Mouse (Mus musculus): Measurements from ENCODE around the gene Acsl5.
A peak's percentile ranks its signal among the peaks of the same experiment; 100 is the strongest.

The Acsl5 gene

DNA sequence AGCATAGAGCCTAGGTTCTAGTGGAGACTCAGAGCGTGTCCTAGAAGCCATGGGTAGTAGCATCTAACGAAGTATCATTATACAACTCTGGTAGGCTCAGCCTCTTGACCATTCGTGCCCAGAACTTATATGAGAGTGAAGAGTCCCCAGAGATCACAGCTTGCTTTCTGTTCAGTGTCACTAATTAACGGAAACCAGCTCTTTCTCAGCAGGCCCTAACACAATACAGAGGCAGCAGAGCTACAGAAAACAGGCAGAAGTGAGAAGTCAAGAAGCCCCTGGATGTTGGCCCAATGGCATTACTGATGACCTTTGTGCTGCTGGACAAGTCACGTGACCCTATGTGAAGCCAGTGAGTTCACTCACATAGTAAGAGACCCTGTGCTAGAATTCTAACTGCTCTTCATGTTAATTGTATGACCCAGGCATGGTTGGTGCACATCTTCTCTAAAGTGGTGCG is 10.5 kb upstream of the Acsl5 start, which contains the start of gene Gucy2g:
TSS of gene Gucy2g (minus strand) at position 51 of the 460 bp plus-strand sequence.
- no peak for DNase-seq

DNA sequence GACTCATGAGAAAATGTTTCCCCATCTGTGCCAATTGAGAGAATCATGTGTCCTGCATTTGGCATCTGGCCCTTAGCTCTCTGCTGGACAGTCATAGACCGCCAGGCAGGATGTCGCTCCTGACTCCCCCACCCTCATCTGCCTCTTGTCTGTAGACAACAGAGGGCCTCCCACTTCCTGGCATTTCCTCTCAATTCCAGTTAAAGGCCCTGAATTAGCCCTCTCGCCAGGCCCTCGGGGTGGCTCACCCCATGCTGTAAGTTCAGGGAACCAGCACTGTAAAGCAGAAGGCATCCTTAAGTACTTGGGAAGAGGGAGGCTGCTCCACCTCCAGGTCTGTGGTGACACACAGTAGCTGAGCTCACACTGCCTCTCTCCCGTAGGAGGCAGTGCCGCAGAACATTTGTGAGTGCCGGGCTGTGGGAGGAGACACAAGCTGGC is 6.9 kb upstream of the Acsl5 start:
- peak; percentile 70 to 76 for DNase-seq

- DNase-seq, result no peak
Observed at GRCm38 (mm10) chr19:55247563-55247962, 4.2 kb upstream of the Acsl5 start.

- DNase-seq, result no peak
Observed at GRCm38 (mm10) chr19:55247991-55248520, 3.7 kb upstream of the Acsl5 start.

GRCm38 (mm10) chr19:55250451-55250850 is 1.3 kb upstream of the Acsl5 start:
- peak in 1 of 2 experiments; percentile 28 for DNase-seq

- DNase-seq, result no peak
Observed at GRCm38 (mm10) chr19:55253239-55253569, 1.5 kb downstream of the Acsl5 start.

DNA sequence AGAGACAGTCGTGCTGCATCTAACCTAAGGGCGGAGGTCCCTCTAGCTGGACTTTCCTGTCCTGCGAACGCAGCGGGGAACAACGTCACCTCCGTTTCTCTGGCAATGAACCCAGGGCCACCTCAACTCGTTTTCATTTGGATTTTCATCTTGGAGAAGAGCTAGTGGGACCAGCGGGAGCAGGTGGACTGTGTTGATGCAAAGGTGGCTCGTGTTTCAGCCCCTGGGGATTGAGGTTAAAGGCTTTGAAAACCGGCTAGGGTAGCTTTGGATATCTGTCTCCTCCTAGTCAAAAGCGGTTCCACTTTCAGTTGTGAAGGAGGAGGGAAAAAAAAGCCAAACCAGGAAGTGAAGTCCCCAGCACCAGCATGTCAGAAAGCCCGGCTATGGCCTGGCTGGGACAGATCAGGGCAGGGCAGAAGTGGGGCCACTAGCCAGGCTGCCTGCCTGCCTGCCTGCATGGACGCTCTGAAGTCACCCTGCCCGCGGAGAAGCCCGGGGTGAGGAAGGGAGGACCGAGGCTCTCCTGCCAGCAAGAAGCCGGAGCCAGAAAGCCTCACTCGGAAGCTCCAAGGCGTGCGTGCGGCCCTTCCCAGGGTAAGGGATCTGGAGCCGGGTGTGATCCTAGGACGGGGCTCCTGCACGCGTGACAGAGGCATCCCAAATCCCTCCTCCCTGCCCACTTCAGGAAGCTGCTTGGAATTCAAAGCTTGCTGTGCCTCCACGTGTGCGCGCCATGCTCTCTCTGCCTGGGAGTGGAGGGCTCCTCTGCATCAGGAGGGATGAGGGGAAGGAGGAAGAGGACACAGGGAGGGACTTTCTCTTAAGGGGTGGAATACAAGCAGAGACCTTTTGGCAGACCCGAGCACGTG is 2.1 kb downstream of the Acsl5 start:
- peak; percentile 72 to 78 for DNase-seq

- DNase-seq, result no peak
Observed at GRCm38 (mm10) chr19:55254513-55255016, 2.8 kb downstream of the Acsl5 start.

DNA sequence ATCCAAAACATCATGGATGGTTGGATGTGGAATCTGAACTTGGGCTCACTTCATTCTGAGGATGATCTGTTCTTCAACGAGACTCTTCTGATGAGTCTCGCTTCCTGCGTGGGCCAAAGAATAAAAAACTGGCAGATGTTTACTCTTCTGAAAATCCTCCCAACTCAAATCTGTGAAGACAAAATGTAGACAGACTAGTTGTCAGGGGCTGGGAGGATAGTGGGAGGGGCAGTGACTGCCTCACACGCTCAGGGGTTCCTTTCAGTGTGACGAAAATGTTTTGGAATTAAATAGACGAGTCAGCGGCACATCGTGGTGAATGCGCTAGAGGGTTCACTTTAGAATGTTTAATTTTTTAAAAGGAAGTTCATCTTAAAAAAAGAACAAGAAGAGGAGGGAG is 4.4 kb downstream of the Acsl5 start:
- DNase-seq, result no peak

- peak; percentile 72 to 86 for DNase-seq
Observed at GRCm38 (mm10) chr19:55257656-55258375, 6.1 kb downstream of the Acsl5 start.

- no peak for DNase-seq
Observed at GRCm38 (mm10) chr19:55258514-55258913, 6.8 kb downstream of the Acsl5 start.

DNA sequence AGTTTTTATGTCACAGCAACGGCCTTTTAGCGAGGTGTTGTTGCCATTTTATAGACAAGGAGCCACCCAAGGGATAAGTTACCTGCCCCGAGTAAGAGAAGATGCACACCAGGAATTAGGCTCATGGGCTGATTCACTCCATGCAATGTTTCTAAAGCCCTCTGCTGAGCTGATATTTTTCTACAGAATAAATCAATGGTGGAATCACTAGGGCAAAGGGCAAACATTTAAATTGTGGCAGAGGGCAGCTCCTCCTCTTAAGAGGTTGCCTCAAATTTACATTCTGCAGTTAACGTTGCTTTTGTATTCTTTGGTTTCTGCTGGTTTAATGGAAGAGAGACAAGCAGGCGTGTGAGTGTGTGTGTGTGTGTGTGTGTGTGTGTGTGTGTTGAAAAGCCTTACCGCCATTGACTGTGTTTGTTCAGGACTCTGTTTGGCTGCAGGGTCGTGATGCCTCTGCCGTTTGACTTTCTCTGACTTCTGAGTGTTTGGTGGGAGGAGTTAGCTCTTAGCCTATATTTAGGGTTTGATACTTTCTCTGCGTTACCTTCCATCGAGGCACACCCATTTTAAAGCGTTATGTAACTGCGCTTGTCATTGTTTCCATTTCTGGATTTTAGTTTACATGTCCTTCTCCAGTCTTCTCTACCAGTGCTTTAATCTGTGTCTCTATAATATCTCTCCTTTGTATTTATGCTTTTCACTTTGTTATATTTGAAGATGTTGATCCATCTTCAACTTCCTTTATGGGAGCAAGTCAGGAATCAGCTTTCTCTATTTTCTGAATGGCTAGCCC is 8.8 kb downstream of the Acsl5 start:
- DNase-seq, result no peak

GRCm38 (mm10) chr19:55265269-55265668 is 13.5 kb downstream of the Acsl5 start:
- DNase-seq, result no peak

DNA sequence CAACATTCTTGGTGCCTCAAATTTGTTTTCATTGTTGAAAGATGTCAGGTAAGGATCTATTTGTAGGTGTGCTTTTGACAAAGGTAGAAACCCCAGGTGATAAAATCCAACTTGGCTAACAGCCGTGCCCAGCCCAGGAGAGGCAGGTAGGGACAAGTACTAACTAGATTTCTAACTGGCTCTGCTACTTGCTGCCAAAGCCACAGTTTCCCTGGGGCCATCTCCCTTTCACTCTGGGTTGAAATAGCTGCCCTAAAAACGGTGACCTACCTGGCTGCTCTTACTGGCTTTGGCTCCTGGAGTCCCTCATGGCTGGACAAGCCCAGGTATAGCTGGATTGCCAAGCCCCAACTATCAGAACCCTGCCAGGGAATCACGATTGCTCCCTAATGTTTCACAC is 15.0 kb downstream of the Acsl5 start:
- DNase-seq, result no peak

DNA sequence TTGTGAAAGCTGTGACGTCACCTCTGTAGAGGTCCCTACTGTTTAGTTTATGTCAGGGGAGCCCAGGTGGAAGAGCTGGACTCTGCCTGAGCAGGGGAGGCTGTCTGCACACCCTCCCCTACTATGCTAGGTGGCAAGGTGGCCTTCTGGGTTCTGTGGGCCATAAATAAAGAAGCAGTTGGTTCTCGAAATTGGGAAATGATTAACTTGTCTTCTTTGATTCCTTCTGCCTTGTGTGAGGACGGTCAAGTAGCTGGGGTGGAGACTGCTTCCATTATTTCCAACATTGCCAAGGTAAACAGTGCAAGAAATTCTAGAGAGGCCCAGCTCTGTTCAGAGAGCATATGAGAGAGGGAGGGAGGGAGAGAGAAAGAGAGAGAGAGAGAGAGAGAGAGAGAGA is 16.4 kb downstream of the Acsl5 start:
- DNase-seq, result peak in 1 of 2 experiments; percentile 52

- DNase-seq, result peak in 1 of 2 experiments; percentile 27
Observed at GRCm38 (mm10) chr19:55269051-55269450, 17.3 kb downstream of the Acsl5 start.

- peak; percentile 54 to 66 for DNase-seq
Observed at GRCm38 (mm10) chr19:55271448-55271847, 19.7 kb downstream of the Acsl5 start.

- DNase-seq, result no peak
Observed at GRCm38 (mm10) chr19:55273340-55273739, 21.6 kb downstream of the Acsl5 start.

GRCm38 (mm10) chr19:55276100-55276499 is 24.4 kb downstream of the Acsl5 start:
- DNase-seq, result no peak

DNA sequence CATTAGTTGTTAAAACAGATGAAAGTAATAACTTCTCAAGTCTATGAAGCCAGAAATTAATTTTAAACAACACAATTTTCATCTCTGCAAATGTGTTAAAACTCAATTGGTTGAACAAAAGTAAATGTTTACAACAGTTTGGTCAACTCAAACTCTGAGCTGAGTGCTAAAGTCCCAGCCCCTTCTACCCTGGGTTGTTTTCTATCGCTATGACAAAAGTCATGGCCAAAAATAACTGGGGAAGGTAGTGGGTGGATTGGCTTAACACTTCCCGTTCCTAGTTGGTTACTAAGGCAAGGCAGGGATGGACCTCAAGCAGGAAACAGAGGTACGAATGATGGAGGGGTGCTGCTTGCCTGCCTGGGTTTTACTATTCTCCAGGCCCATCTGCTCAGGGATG is 25.0 kb downstream of the Acsl5 start:
- DNase-seq, result no peak

DNA sequence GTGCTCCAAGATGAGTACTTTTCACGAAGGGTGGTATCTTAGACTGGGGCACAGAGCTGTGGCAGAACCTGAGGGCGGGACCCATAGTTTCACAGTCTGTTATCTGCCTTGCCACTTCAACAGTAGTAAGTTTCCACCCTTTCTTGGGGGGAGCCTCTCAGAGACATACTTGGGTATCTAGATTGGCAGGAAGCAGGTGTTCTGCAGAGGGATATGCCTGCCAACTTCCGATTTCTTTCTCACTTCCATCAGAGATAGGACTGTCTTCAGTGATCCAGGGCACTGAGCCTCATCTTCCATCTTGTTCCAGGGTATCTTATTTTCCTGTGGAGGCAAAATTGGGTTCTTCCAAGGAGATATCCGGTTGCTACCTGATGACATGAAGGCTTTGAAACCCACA is 32.4 kb downstream of the Acsl5 start:
- no peak for DNase-seq

- no peak for DNase-seq
Observed at GRCm38 (mm10) chr19:55286034-55286433, 34.3 kb downstream of the Acsl5 start.

- no peak for DNase-seq
Observed at GRCm38 (mm10) chr19:55288974-55289373, 37.2 kb downstream of the Acsl5 start.
